Mouse (Mus musculus) cerebellum, adult 18-20 months (tissue): Measurements from ENCODE around the gene 1110025L11Rik.
"Not testable (repeated sequence)": the region's sequence is repeated elsewhere in the genome, so short reads cannot be mapped to it uniquely, and the experiment has no call there.

Experiments used
- DNase-seq, 2 experiments: peaks; one replicate each; pipeline ENCODE4 v3.0.0; 2021

Gene 1110025L11Rik

DNA sequence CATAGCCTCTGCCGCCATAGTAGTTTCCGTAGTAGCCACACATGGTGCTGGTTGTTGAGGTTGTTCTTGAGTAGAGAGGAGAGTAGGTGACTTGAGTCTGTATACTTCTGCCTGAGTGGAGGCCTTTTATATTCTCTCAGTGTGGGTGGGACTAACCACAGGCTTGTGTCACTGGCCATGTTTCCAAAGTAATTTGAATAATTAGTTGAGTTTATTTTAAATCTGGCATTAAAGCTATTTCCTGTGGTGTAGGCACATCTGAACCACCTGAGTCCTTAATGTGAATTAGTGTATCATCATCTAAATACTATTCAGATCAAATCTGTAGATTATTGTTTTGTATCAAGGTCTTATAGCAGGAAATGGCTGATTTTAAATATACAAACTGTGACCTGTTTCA is at the start of gene 1110025L11Rik:
Gene 1110025L11Rik (minus strand): TSS at position 101 of the 400 bp plus-strand sequence.
- not testable (repeated sequence) for DNase-seq

DNA sequence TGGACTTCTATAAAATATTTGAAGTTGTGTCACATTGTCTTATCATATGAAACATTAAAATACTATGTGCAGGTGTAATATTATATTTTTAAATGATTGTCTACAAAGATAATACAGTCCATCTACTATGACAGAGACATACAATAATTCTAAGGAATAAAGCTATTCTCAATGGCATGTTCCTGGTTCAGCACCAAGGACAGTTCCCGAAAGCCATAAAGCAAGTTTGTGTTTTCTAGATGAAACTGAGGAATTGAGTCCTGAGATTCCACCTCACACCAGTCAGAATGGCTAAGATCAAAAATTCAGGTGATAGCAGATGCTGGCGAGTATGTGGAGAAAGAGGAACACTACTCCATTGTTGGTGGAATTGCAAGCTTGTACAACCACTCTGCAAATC is 7.2 kb upstream of the 1110025L11Rik start:
- DNase-seq = not testable (repeated sequence)

DNA sequence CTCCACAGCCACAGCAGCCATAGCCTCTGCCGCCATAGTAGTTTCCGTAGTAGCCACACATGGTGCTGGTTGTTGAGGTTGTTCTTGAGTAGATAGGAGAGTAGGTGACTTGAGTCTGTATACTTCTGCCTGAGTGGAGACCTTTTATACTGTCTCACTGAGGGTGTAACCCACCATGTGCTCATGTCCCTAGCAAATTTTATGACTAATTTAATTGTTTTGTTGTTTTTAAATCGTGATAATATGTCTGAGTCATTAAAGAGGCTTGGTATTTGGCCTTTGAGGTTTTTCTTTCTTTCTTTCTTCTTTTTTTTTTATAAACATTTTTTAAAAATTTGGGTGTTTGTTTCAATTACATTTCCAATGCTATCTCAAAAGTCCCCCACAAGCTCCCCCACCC is 16.0 kb downstream of the 1110025L11Rik start, which contains the start of gene Krtap6-5:
Gene Krtap6-5 (minus strand): TSS at position 101 of the 400 bp plus-strand sequence.
- DNase-seq = no peak

DNA sequence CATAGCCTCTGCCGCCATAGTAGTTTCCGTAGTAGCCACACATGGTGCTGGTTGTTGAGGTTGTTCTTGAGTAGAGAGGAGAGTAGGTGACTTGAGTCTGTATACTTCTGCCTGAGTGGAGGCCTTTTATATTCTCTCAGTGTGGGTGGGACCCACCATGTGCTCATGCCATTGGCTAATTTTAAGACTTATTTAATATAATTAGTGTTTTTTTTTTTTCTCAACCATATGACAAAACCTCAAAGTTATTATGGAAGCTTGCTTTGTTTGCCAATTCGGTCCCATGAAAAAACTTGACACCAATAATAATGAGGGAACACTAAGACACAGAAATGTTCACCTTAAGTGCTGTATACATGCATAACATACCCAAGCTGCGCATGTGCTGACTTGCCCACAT is 22.4 kb downstream of the 1110025L11Rik start, which contains the start of gene Gm10228:
Gene Gm10228 (minus strand): TSS at position 101 of the 400 bp plus-strand sequence.
- DNase-seq = not testable (repeated sequence)

DNA sequence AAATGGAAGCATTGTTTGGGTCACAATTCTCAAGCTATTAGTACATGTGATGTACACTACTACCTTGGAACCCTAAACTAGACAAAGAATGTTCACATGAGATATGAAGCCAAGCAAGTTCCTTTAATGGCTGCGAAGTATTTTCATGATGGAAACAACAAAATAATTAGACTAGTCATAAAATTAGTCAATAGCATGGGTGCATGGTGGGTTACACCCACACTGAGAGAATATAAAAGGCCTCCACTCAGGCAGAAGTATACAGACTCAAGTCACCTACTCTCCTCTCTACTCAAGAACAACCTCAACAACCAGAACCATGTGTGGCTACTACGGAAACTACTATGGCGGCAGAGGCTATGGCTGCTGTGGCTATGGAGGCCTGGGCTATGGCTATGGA is 32.4 kb downstream of the 1110025L11Rik start, which contains the start of gene Krtap6-1:
Gene Krtap6-1 (plus strand): TSS at position 301 of the 400 bp plus-strand sequence.
- not testable (repeated sequence) for DNase-seq

DNA sequence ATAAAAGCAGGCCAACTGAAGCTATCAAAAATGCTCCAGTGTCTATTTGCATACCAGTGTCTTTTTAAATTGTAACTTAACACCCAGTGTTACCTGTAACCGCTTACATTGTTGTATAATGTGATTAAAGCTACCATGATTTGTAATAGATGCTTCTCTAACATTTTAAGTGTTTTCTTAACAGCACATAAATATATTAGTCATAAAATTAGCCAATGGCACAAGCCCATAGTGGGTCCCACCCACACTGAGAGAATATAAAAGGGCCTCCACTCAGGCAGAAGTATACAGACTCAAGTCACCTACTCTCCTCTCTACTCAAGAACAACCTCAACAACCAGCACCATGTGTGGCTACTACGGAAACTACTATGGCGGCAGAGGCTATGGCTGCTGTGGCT is 48.8 kb downstream of the 1110025L11Rik start, which contains the start of gene Gm10229:
Gene Gm10229 (plus strand): TSS at position 301 of the 400 bp plus-strand sequence.
- DNase-seq = not testable (repeated sequence)

GRCm38 (mm10) chr16:89013973-89014372 is 49.8 kb downstream of the 1110025L11Rik start:
- DNase-seq = no peak
